Mouse (Mus musculus): Measurements from ENCODE around the gene Celf2. TPM values are rescaled to one million over a fixed set of nuclear protein-coding genes. Genes with fewer than 3 reads are reported as not detected.

The Celf2 gene
- total RNA-seq, 2 experiments from 2014 or later: 448 to 459 TPM

- intact Hi-C loops (cut with DNase I): no loop called here
- no peak for TF ChIP-seq CTCF (IDR thresholded peaks at IDR 0.05)
- DNase-seq (ENCODE audit: extremely low spot score in 1 of 2, low spot score in 2 of 2): no peak
- no peak overlapping the region for H3K4me3 ChIP-seq
- peak overlapping the region; percentile 66 for H3K27ac ChIP-seq
These were observed 436.8 kb downstream of the Celf2 start for GRCm38 (mm10) chr2:7072344-7073265.

GRCm38 (mm10) chr2:7069458-7069857, 439.9 kb downstream of the Celf2 start:
- DNase-seq (ENCODE audit: extremely low spot score in 1 of 2, low spot score in 2 of 2): no peak
- intact Hi-C loops (cut with DNase I): no loop called here
- Histone ChIP-seq H3K27ac (peak overlapping the region; percentile 85), H3K4me3 (no peak overlapping the region)
- no peak for TF ChIP-seq CTCF (IDR thresholded peaks at IDR 0.05)

- no peak for TF ChIP-seq CTCF (IDR thresholded peaks at IDR 0.05)
- Histone ChIP-seq H3K4me3 (no peak overlapping the region), H3K27ac (peak overlapping the region; percentile 85)
- DNase-seq (ENCODE audit: extremely low spot score in 1 of 2, low spot score in 2 of 2): no peak
- intact Hi-C loops (cut with DNase I): no loop called here
These were observed 441.1 kb downstream of the Celf2 start for GRCm38 (mm10) chr2:7068281-7068680.

- H3K4me3 ChIP-seq: no peak overlapping the region
- no peak for DNase-seq (ENCODE audit: extremely low spot score in 1 of 2, low spot score in 2 of 2)
- peak overlapping the region; percentile 79 for H3K27ac ChIP-seq
- TF ChIP-seq CTCF (IDR thresholded peaks at IDR 0.05): no peak
- intact Hi-C loops (cut with DNase I): loop anchor here (5.0 kb wide), 1 partner anchor 181 kb away; no protein-coding TSS in a partner anchor
These were observed 445.7 kb downstream of the Celf2 start for GRCm38 (mm10) chr2:7063574-7064192.

GRCm38 (mm10) chr2:7060490-7061105, 448.8 kb downstream of the Celf2 start:
- Histone ChIP-seq H3K27ac (peak overlapping the region; percentile 57), H3K4me3 (no peak overlapping the region)
- no peak for TF ChIP-seq CTCF (IDR thresholded peaks at IDR 0.05)
- intact Hi-C loops (cut with DNase I): loop anchor here (5.0 kb wide), 1 partner anchor 178 kb away; no protein-coding TSS in a partner anchor
- no peak for DNase-seq (ENCODE audit: extremely low spot score in 1 of 2, low spot score in 2 of 2)

- intact Hi-C loops (cut with DNase I): no loop called here
- peak overlapping the region; percentile 0; the same call in 1 of the 2 replicates for H3K27ac ChIP-seq
- no peak for TF ChIP-seq CTCF (IDR thresholded peaks at IDR 0.05)
- DNase-seq (ENCODE audit: extremely low spot score in 1 of 2, low spot score in 2 of 2): no peak
- H3K4me3 ChIP-seq: no peak overlapping the region
These were observed 453.0 kb downstream of the Celf2 start for GRCm38 (mm10) chr2:7056401-7056800.

- Histone ChIP-seq H3K27ac (peak overlapping the region; percentile 0; the same call in 1 of the 2 replicates), H3K4me3 (no peak overlapping the region)
- intact Hi-C loops (cut with DNase I): no loop called here
- no peak for TF ChIP-seq CTCF (IDR thresholded peaks at IDR 0.05)
- no peak for DNase-seq (ENCODE audit: extremely low spot score in 1 of 2, low spot score in 2 of 2)
These were observed 453.4 kb downstream of the Celf2 start for GRCm38 (mm10) chr2:7055958-7056357.

GRCm38 (mm10) chr2:7051090-7051489, 458.3 kb downstream of the Celf2 start:
- DNase-seq (ENCODE audit: extremely low spot score in 1 of 2, low spot score in 2 of 2): no peak
- no peak for TF ChIP-seq CTCF (IDR thresholded peaks at IDR 0.05)
- Histone ChIP-seq H3K4me3 (no peak overlapping the region), H3K27ac (peak overlapping the region; percentile 64)
- intact Hi-C loops (cut with DNase I): no loop called here

GRCm38 (mm10) chr2:7046155-7046554, 463.2 kb downstream of the Celf2 start:
- TF ChIP-seq CTCF (IDR thresholded peaks at IDR 0.05): no peak
- no peak overlapping the region for H3K4me3 ChIP-seq
- H3K27ac ChIP-seq: peak overlapping the region; percentile 59; the same call in 1 of the 2 replicates
- intact Hi-C loops (cut with DNase I): no loop called here
- DNase-seq (ENCODE audit: extremely low spot score in 1 of 2, low spot score in 2 of 2): no peak

- intact Hi-C loops (cut with DNase I): no loop called here
- TF ChIP-seq CTCF (IDR thresholded peaks at IDR 0.05): no peak
- Histone ChIP-seq H3K4me3 (no peak overlapping the region), H3K27ac (peak overlapping the region; percentile 59)
- DNase-seq (ENCODE audit: extremely low spot score in 1 of 2, low spot score in 2 of 2): no peak
These were observed 463.8 kb downstream of the Celf2 start for GRCm38 (mm10) chr2:7045531-7045930.

GRCm38 (mm10) chr2:7043770-7044459, 465.4 kb downstream of the Celf2 start:
- Histone ChIP-seq H3K27ac (peak overlapping the region; percentile 70), H3K4me3 (no peak overlapping the region)
- DNase-seq (ENCODE audit: extremely low spot score in 1 of 2, low spot score in 2 of 2): no peak
- no peak for TF ChIP-seq CTCF (IDR thresholded peaks at IDR 0.05)
- intact Hi-C loops (cut with DNase I): no loop called here

Measured in left cerebral cortex, adult 2 months (tissue).